Mouse (Mus musculus) inflammation-experienced regulatory T-cells, adult 6 months (primary cell): ENCODE results near the gene Cebpb. TPM values are rescaled to one million over a fixed set of nuclear protein-coding genes. Genes with fewer than 3 reads are reported as not detected.
"Not testable (repeated sequence)": the region's sequence is repeated elsewhere in the genome, so short reads cannot be mapped to it uniquely, and the experiment has no call there.

Source experiments
- ATAC-seq: one replicate; pipeline ENCODE4 v1.8.0; 2017
- polyA plus RNA-seq, 3 experiments: library from polyadenylated mRNA; unstranded; fragments of 100-300 nt; shearing (Covaris generic); gene quantifications; one replicate each; pipeline ENCODE4 v1.2.1; 2017

Gene Cebpb
- 1 to 10 TPM in 2 of 3 experiments, under 1 TPM in 1; 0.65 to 3.2 (median 2.1) TPM for polyA plus RNA-seq

- ATAC-seq: peak; percentile 58
These were observed at the start of gene Cebpb for GRCm38 (mm10) chr2:167688498-167689451. Gene Cebpb (plus strand): TSS chr2:167688915.

- no peak for ATAC-seq
These were observed 48.4 kb upstream of the Cebpb start for GRCm38 (mm10) chr2:167640279-167640678.

GRCm38 (mm10) chr2:167641337-167641736 lies 47.4 kb upstream of the Cebpb start:
- ATAC-seq: peak; percentile 64

- no peak for ATAC-seq
These were observed 46.6 kb upstream of the Cebpb start for GRCm38 (mm10) chr2:167642164-167642563.

GRCm38 (mm10) chr2:167643356-167644052 lies 45.2 kb upstream of the Cebpb start:
- not testable (repeated sequence) for ATAC-seq

GRCm38 (mm10) chr2:167646411-167646810 lies 42.3 kb upstream of the Cebpb start:
- no peak for ATAC-seq

GRCm38 (mm10) chr2:167649290-167650032 lies 39.3 kb upstream of the Cebpb start:
- ATAC-seq: no peak

GRCm38 (mm10) chr2:167651622-167652021 lies 37.1 kb upstream of the Cebpb start:
- ATAC-seq: no peak

- ATAC-seq: no peak
These were observed 36.0 kb upstream of the Cebpb start for GRCm38 (mm10) chr2:167652694-167653093.

GRCm38 (mm10) chr2:167654911-167655600 lies 33.7 kb upstream of the Cebpb start:
- ATAC-seq: no peak

- ATAC-seq: peak; percentile 85
These were observed 31.9 kb upstream of the Cebpb start for GRCm38 (mm10) chr2:167656629-167657478.

GRCm38 (mm10) chr2:167657973-167658372 lies 30.7 kb upstream of the Cebpb start:
- ATAC-seq: no peak

- no peak for ATAC-seq
These were observed 30.0 kb upstream of the Cebpb start for GRCm38 (mm10) chr2:167658712-167659111.

GRCm38 (mm10) chr2:167659177-167659846 lies 29.4 kb upstream of the Cebpb start:
- no peak for ATAC-seq

GRCm38 (mm10) chr2:167659847-167660610 lies 28.7 kb upstream of the Cebpb start:
- no peak for ATAC-seq

GRCm38 (mm10) chr2:167660611-167660971 lies 28.1 kb upstream of the Cebpb start:
- ATAC-seq: no peak

- ATAC-seq: peak; percentile 78
These were observed 27.2 kb upstream of the Cebpb start, which contains the start of gene Gm20431 for GRCm38 (mm10) chr2:167661270-167662203. Gene Gm20431 (minus strand): TSS chr2:167661496.

GRCm38 (mm10) chr2:167662713-167663112 lies 26.0 kb upstream of the Cebpb start:
- no peak for ATAC-seq
